Mouse (Mus musculus): ENCODE results near the gene Tcl1b2.

- no peak for TF ChIP-seq CTCF (IDR thresholded peaks at IDR 0.05)
- no peak for TF ChIP-seq EP300 (IDR thresholded peaks at IDR 0.05; ENCODE audit: insufficient read depth, low read depth, low read length)
These were observed 33.4 kb upstream of the Tcl1b2 start for GRCm38 (mm10) chr12:105112321-105112988.
